Mouse (Mus musculus) CD4-positive naive resting alpha-beta T cell, adult 76 days (primary cell): Measurements from ENCODE around the gene Cap2. TPM values are rescaled to one million over a fixed set of nuclear protein-coding genes. Genes with fewer than 3 reads are reported as not detected.

Experiments
- total RNA-seq: library from RNA; stranded (reverse); gene quantifications from one replicate; pipeline ENCODE4 v1.2.4, GENCODE M21; 2023

Gene Cap2
- total RNA-seq, result 3.1 TPM

DNA sequence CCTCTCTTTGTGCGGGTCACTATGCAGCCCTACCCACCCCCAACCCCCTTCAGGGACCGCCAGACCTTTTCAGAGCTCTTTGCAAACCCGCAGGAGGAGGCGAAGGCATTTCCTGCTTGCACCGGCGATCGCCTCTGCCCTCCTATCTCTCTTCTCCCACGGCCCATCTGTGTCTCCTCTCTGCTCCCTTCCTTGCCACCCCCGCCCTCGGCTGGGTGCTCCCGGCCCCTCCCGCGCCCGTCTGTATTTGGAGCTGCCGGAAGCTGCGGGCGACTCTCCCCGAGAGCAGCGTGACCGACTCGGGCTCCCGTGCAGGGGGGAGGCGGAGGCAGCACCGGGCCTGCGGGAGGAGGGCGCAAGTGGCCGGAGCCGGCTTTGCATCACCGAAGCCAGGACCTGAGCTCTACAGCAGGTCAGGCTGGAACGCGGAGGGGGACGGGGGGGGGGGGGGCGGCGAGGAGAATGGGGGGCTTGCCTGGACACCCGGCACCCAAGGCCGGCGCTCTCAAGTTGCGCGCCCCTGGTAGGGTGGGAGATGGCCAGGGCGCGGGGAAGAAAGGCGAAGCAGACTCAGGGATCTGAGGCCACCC lies at the start of gene Cap2:
Cap2 (plus strand) TSS at position 49 of the 590 bp plus-strand sequence.

DNA sequence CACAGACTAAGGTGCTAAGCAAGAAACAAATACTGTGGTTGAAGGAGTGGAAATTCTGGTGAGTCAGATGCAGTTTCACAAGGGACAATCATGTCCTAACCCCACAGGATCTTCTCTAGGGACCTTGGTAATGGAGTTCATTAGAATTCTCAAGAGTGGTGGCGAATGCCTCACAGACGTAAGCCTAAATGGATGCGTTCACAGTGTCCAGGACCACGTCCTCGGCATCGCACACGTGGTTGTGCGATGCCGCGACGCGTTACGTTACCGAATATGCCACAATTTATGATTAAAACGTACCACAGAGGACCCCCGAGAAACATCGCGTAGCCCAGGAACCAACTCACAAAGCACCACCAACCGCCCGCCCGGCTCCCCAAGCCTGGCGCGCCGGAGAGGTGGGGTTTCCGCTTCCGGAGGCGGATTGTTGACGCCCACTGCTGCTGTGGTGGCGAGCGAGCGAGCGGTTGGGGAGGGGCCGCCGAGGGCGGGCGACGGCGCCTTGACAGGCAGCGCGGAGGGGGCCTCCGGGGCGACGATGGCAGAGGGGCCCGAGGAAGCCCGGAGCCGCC lies 167.5 kb downstream of the Cap2 start, which contains the start of gene Fam8a1:
Fam8a1 (plus strand) TSS at position 475 of the 572 bp plus-strand sequence.

Other genes starting within 250 kb of the Cap2 start
- gene Stmnd1, start 228.1 kb upstream of the Cap2 start, total RNA-seq, result not detected
- 0.29 TPM for gene Rbm24, start 83.4 kb upstream of the Cap2 start, total RNA-seq
- 34.6 TPM for gene Fam8a1, start 167.7 kb downstream of the Cap2 start, total RNA-seq
- 476 TPM for gene Nup153, start 226.1 kb downstream of the Cap2 start, total RNA-seq